Mouse (Mus musculus) urinary bladder, postnatal 25 days (tissue): Measurements from ENCODE around the gene Slc39a11.

Source experiments
- DNase-seq: peaks from one replicate; pipeline ENCODE4 v3.0.0; 2022; ENCODE audit warnings: low spot score

Slc39a11 gene

GRCm38 (mm10) chr11:113649353-113650210 lies at the start of gene Slc39a11:
TSS of gene Slc39a11 (minus strand) at chr11:113650079.
- peak; percentile 62 for DNase-seq

GRCm38 (mm10) chr11:113699643-113700042 lies 49.8 kb upstream of the Slc39a11 start:
- DNase-seq = no peak

- no peak for DNase-seq
Measured at GRCm38 (mm10) chr11:113698013-113698545, 48.2 kb upstream of the Slc39a11 start.

- no peak for DNase-seq
Measured at GRCm38 (mm10) chr11:113697571-113697970, 47.7 kb upstream of the Slc39a11 start.

GRCm38 (mm10) chr11:113691851-113692250 lies 42.0 kb upstream of the Slc39a11 start:
- DNase-seq = no peak

- DNase-seq = no peak
Measured at GRCm38 (mm10) chr11:113691318-113691717, 41.4 kb upstream of the Slc39a11 start.

GRCm38 (mm10) chr11:113690506-113690905 lies 40.6 kb upstream of the Slc39a11 start:
- no peak for DNase-seq

- DNase-seq = no peak
Measured at GRCm38 (mm10) chr11:113687031-113687430, 37.2 kb upstream of the Slc39a11 start.

GRCm38 (mm10) chr11:113684707-113685426 lies 35.0 kb upstream of the Slc39a11 start:
- DNase-seq = no peak

GRCm38 (mm10) chr11:113683957-113684706 lies 34.3 kb upstream of the Slc39a11 start, which contains the start of the genes Fam104a and D11Wsu47e:
TSS of gene Fam104a (minus strand) at chr11:113684155.
TSS of gene D11Wsu47e (plus strand) at chr11:113684412.
- peak; percentile 94 for DNase-seq

GRCm38 (mm10) chr11:113683627-113683956 lies 33.7 kb upstream of the Slc39a11 start:
- DNase-seq = no peak

GRCm38 (mm10) chr11:113682897-113683626 lies 33.2 kb upstream of the Slc39a11 start:
- peak; percentile 28 for DNase-seq

GRCm38 (mm10) chr11:113681979-113682378 lies 32.1 kb upstream of the Slc39a11 start:
- DNase-seq = no peak

- DNase-seq = no peak
Measured at GRCm38 (mm10) chr11:113680954-113681353, 31.1 kb upstream of the Slc39a11 start.

GRCm38 (mm10) chr11:113678373-113678772 lies 28.5 kb upstream of the Slc39a11 start:
- DNase-seq = no peak

- no peak for DNase-seq
Measured at GRCm38 (mm10) chr11:113677378-113677777, 27.5 kb upstream of the Slc39a11 start.

GRCm38 (mm10) chr11:113676847-113677246 lies 27.0 kb upstream of the Slc39a11 start:
- no peak for DNase-seq

GRCm38 (mm10) chr11:113674595-113674994 lies 24.7 kb upstream of the Slc39a11 start:
- no peak for DNase-seq

- no peak for DNase-seq
Measured at GRCm38 (mm10) chr11:113673614-113674013, 23.7 kb upstream of the Slc39a11 start.

- DNase-seq = no peak
Measured at GRCm38 (mm10) chr11:113669711-113670110, 19.8 kb upstream of the Slc39a11 start.

- DNase-seq = no peak
Measured at GRCm38 (mm10) chr11:113668857-113669256, 19.0 kb upstream of the Slc39a11 start.
